Mouse (Mus musculus) central nervous system, embryonic 11.5 days (tissue): ENCODE results near the gene Olfr944. TPM values are rescaled to one million over a fixed set of nuclear protein-coding genes. Genes with fewer than 3 reads are reported as not detected.

Source experiments
- polyA plus RNA-seq: library from polyadenylated mRNA; depleted of rRNA; stranded (reverse); fragments of >200 nt; gene quantifications from 2 replicates; pipeline ENCODE4 v1.2.3, GENCODE M21; 2012; rRNA removed

The Olfr944 gene
- not detected in 2 replicates for polyA plus RNA-seq

DNA sequence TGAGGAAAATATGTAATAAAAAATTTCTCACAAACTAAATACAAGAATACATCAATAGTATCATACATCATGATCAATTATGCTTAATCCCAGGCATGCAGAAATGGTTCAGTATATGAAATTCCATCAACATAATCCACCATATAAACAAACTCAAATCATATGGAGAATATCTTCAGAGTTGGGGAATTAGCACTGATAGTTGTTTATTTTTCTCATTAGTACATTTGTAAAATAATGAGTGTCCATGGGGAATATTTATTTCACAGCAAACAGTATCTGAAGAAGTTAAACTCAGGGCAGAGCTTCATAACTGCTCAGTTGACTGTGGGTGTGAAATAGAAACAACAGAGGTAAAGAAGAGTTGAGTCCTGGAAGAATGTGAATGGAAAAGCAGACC, at the start of gene Olfr944:
Olfr944 (plus strand) TSS at position 301 of the 400 bp plus-strand sequence.

DNA sequence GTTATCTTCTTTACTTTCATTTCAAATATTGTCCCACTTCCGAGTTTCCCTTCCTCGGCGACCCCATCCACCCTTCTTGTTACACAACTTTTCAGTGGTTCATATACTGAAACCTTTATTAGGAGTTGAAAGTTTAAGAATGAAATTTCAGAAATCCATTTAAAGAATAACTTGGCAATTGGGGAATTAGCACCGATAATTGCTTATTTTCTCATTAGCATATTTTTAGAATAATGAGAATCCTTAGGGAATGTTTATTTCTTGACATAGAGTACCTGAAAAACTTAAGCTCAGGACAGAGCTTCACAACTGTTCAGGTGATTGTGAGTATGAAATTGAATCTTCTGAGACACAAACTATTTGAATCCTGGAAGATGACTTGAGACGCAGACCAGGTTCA, 35.7 kb upstream of the Olfr944 start, which contains the start of gene Olfr943:
Olfr943 (plus strand) TSS at position 301 of the 400 bp plus-strand sequence.

DNA sequence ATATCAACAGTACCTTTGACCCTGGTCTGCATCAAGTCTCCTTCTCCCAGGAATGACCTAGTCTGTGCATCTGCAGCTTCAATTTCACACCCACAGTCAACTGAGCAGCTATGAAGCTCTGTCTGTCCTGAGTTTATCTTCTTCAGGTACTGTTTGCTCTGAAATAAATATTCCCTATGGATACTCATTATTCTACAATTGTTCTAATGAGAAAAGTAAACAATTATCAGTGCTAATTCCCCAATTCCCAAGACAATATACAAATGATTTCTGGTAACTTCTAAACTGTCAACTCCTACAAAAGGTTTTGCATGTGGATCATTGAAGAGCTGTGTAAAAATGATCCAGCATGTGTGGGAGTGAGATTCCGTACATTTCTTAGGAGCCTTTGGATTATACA, 48.2 kb downstream of the Olfr944 start, which contains the start of gene Olfr1537:
Olfr1537 (minus strand) TSS at position 101 of the 400 bp plus-strand sequence.

Other genes with a start within 250 kb of the Olfr944 start
- not detected in 2 replicates for gene Olfr933, start 229.6 kb upstream of the Olfr944 start, polyA plus RNA-seq
- not detected in 2 replicates for gene Olfr934, start 213.6 kb upstream of the Olfr944 start, polyA plus RNA-seq
- gene Olfr935, start 202.2 kb upstream of the Olfr944 start, polyA plus RNA-seq, result not detected in 2 replicates
- gene Olfr146, start 178.5 kb upstream of the Olfr944 start, polyA plus RNA-seq, result not detected in 2 replicates
- not detected in 2 replicates for gene Olfr937, start 137.0 kb upstream of the Olfr944 start, polyA plus RNA-seq
- gene Olfr938, start 123.0 kb upstream of the Olfr944 start, polyA plus RNA-seq, result not detected in 2 replicates
- gene Olfr27, start 73.8 kb upstream of the Olfr944 start, polyA plus RNA-seq, result not detected in 2 replicates
- gene Olfr943, start 35.6 kb upstream of the Olfr944 start, polyA plus RNA-seq, result not detected in 2 replicates
- gene Olfr1537, start 48.1 kb downstream of the Olfr944 start, polyA plus RNA-seq, result not detected in 2 replicates
- gene Olfr945, start 74.9 kb downstream of the Olfr944 start, polyA plus RNA-seq, result not detected in 2 replicates
- gene Olfr948, start 124.1 kb downstream of the Olfr944 start, polyA plus RNA-seq, result not detected in 2 replicates
- not detected in 2 replicates for gene Olfr951, start 185.5 kb downstream of the Olfr944 start, polyA plus RNA-seq
- gene Olfr952, start 225.2 kb downstream of the Olfr944 start, polyA plus RNA-seq, result not detected in 2 replicates